Mouse (Mus musculus) embryonic facial prominence, embryonic 13.5 days (tissue): ENCODE measurements around the gene Pno1. TPM values are rescaled to one million over a fixed set of nuclear protein-coding genes. Genes with fewer than 3 reads are reported as not detected.

Experiments
- ATAC-seq: fragments of 200-750 bp; cut with Nextera tagmentation; 2 replicates; pipeline ENCODE4 v1.8.0; 2017; ENCODE audit warnings: low read depth; ENCODE audit not compliant: insufficient number of reproducible peaks, insufficient read depth, low FRiP score, low TSS enrichment
- H3K27ac ChIP-seq: fragments of 300-500 bp; sonication (generic); 2 replicates; pipeline ENCODE4 v1.5.1; 2015; ENCODE audit warnings: moderate library complexity, mild to moderate bottlenecking, inconsistent platforms
- H3K27me3 ChIP-seq: fragments of 300-500 bp; sonication (generic); 2 replicates; pipeline ENCODE4 v1.6.1; 2015; ENCODE audit warnings: mild to moderate bottlenecking, inconsistent platforms
- H3K36me3 ChIP-seq: fragments of 300-500 bp; sonication (generic); 2 replicates; pipeline ENCODE4 v1.6.1; 2015; ENCODE audit warnings: mild to moderate bottlenecking, inconsistent platforms
- H3K4me1 ChIP-seq: fragments of 300-500 bp; sonication (generic); 2 replicates; pipeline ENCODE4 v1.6.1; 2015; ENCODE audit warnings: inconsistent platforms
- H3K4me2 ChIP-seq: fragments of 300-500 bp; sonication (generic); 2 replicates; pipeline ENCODE4 v1.6.1; 2015; ENCODE audit warnings: moderate library complexity, mild to moderate bottlenecking, inconsistent platforms
- H3K4me3 ChIP-seq: fragments of 300-500 bp; sonication (generic); 2 replicates; pipeline ENCODE4 v1.5.1; 2015; ENCODE audit warnings: mild to moderate bottlenecking, inconsistent platforms
- H3K9ac ChIP-seq: fragments of 300-500 bp; sonication (generic); 2 replicates; pipeline ENCODE4 v1.6.1; 2015; ENCODE audit warnings: mild to moderate bottlenecking, inconsistent platforms
- H3K9me3 ChIP-seq: fragments of 300-500 bp; sonication (generic); 2 replicates; pipeline ENCODE4 v1.6.1; 2016; ENCODE audit warnings: inconsistent platforms
- WGBS: fragments of 180-500 bp; shearing (Covaris S2); methylation state at CpG from one replicate; pipeline ENCODE4 v1.1.7; 2015; ENCODE audit warnings: mixed read lengths; 5-methylcytosine and 5-hydroxymethylcytosine counted together
- polyA plus RNA-seq: library from polyadenylated mRNA; unstranded; fragments of >200 nt; fragmentation: Nextera tagmentation; extraction: Ambion mirVana; gene quantifications from 2 replicates; pipeline ENCODE4 v1.2.1, GENCODE M21; 2015

Gene Pno1
- polyA plus RNA-seq, 1 experiment from 2014 or later = 74.2 TPM

GRCm38 (mm10) chr11:17212141-17212495 is 750 bp upstream of the Pno1 start:
- Histone ChIP-seq H3K9me3 (no peaks in the 10 kb centered on the region), H3K36me3 (peaks cover 17% of the 10 kb centered on the region), H3K9ac (peak overlapping the region; percentile 81), H3K27ac (peak overlapping the region; percentile 78), H3K4me1 (peaks cover 18% of the 10 kb centered on the region), H3K27me3 (no peaks in the 10 kb centered on the region), H3K4me2 (peak overlapping the region; percentile 78), H3K4me3 (peak overlapping the region; percentile 72)
- ATAC-seq = no peak
- WGBS = 2% methylated on average over 10 of the region's 10 CpGs

DNA sequence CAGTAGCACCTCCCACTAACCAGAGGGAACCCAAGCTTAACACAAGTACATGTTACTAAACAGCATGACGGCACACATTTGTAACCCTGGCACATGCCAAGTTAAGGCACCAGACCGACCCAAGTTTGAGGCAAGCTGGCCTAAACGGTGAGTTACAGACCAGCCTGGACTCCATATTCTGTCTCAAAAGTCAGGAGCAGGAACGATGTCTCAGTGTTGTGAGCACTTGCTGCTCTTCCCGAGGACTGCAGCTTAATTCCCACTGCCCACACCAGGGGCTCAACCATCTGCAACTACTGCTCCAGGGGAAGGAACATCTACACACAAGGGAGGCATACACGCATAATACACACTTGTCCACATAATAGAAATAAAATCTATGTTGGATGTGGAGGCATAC is 8.9 kb downstream of the Pno1 start:
- Histone ChIP-seq H3K9ac (no peak overlapping the region), H3K27ac (no peak overlapping the region), H3K27me3 (no peaks in the 10 kb centered on the region), H3K4me2 (no peak overlapping the region), H3K9me3 (no peaks in the 10 kb centered on the region), H3K4me3 (no peak overlapping the region), H3K4me1 (no peaks in the 10 kb centered on the region), H3K36me3 (peaks cover 58% of the 10 kb centered on the region)
- no peak for ATAC-seq
- 86% methylated on average over 6 of the region's 6 CpGs for WGBS

- no peak overlapping the region for H3K4me3 ChIP-seq
- H3K4me1 ChIP-seq = no peaks in the 10 kb centered on the region
- 89% methylated on average over 4 of the region's 4 CpGs for WGBS
- ATAC-seq = no peak
- H3K4me2 ChIP-seq = no peak overlapping the region
- peaks cover 65% of the 10 kb centered on the region for H3K36me3 ChIP-seq
- no peaks in the 10 kb centered on the region for H3K9me3 ChIP-seq
- H3K27ac ChIP-seq = no peak overlapping the region
- no peaks in the 10 kb centered on the region for H3K27me3 ChIP-seq
- H3K9ac ChIP-seq = no peak overlapping the region
Measured at GRCm38 (mm10) chr11:17200936-17201335, 10.4 kb downstream of the Pno1 start.

DNA sequence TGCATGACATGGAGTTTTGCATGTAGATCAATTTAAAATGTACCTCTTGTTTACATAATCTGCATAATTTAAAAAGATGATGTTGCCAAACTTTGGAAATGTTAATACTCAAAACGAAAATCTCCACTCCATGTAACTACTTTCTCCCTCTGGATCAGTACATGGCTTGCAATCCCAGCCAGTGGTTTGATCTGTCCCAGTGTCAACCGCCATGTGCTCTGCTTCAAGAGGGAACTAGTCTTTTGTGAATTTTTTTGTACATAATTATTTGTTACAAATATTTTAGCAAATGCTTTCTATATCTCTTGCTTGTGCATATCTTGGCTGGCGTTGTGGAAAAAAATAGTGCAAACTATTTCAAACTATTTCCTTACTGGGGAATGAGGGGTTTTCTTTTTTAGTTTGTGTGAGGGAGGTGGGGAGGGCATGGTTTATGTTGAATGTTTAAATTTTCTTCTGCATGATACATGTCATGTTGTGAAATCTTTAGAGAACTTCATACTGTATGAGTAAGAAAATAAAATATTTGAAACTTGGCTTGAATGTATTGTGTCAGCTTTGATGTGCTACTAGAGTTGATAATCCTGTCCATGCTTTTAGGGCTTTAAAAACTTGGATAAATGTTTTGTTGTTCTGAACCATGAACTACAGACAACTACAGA is 11.4 kb downstream of the Pno1 start:
- H3K4me3 ChIP-seq = no peak overlapping the region
- WGBS = 95% methylated on average over 3 of the region's 3 CpGs
- H3K36me3 ChIP-seq = peaks cover 72% of the 10 kb centered on the region

GRCm38 (mm10) chr11:17199170-17199569 is 12.2 kb downstream of the Pno1 start:
- Histone ChIP-seq H3K9ac (no peak overlapping the region), H3K4me3 (no peak overlapping the region), H3K27ac (no peak overlapping the region), H3K9me3 (no peaks in the 10 kb centered on the region), H3K27me3 (no peaks in the 10 kb centered on the region), H3K36me3 (peaks cover 74% of the 10 kb centered on the region), H3K4me2 (no peak overlapping the region), H3K4me1 (no peaks in the 10 kb centered on the region)
- no peak for ATAC-seq
- WGBS = 92% methylated on average over 5 of the region's 5 CpGs

More for the DNA sequence above, 11.4 kb downstream of the Pno1 start:
- no peaks in the 10 kb centered on the region for H3K9me3 ChIP-seq
- no peak overlapping the region for H3K9ac ChIP-seq
- ATAC-seq = no peak
- no peak overlapping the region for H3K27ac ChIP-seq
- H3K4me1 ChIP-seq = no peaks in the 10 kb centered on the region
- H3K27me3 ChIP-seq = no peaks in the 10 kb centered on the region
- H3K4me2 ChIP-seq = no peak overlapping the region

DNA sequence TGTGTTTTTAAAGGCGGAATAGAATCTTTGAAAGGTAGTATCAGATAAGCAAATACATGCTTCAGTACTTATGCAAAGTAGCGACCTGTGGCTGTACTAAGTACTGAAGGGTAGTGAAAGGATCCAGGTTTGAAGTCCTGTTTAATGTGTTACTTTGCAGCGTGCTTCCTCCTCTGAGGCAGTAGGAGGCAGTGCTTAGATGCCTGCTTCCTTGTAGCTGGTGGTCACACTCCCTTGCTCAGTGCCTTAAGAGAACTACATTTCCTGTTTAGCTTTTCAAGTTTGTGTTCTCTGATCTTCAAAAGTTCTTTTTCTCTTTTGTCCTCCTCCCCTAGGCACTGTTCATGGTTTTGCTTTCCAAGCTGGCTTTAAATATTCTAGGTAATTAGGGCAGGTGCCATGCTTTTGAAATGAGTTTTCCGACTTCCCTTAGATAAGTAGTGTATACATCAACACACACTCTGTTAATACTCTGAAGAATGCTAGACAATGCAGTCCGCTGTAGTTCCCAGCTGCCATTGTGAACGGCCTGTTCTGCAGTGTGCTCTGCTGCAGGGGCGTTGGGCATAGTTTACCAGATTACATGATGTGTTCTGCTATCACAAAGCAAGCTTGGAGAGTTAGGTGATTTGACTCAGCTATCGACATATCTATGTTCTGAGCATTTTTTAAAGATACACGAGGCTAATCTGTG is 19.1 kb downstream of the Pno1 start:
- 75% methylated on average over 9 of the region's 9 CpGs for WGBS
- H3K9me3 ChIP-seq = no peaks in the 10 kb centered on the region
- no peak for ATAC-seq
- H3K4me1 ChIP-seq = no peaks in the 10 kb centered on the region
- H3K27ac ChIP-seq = no peak overlapping the region
- H3K4me2 ChIP-seq = no peak overlapping the region
- no peak overlapping the region for H3K4me3 ChIP-seq
- H3K27me3 ChIP-seq = no peaks in the 10 kb centered on the region
- H3K36me3 ChIP-seq = peaks cover 33% of the 10 kb centered on the region
- H3K9ac ChIP-seq = no peak overlapping the region

DNA sequence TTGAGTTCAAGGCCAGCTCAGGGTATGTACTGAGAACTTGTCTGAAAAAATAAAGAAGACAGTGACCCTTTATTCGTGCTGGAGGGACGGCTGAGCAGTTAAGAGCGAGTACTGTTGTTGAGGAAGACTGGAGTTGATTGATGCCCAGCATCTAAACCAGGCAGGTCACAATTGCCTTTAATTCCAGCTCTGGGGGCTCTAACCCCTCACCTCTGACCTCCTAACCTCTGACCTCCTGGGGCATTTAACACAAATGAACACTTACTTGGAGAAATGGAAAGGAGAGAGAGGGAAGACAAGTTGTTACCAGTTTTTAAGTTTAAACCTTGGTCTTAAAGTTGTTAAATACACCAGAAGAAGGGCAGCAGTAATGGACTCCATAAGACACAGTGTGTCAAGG is 22.6 kb downstream of the Pno1 start:
- Histone ChIP-seq H3K4me2 (no peak overlapping the region), H3K9me3 (no peaks in the 10 kb centered on the region), H3K27me3 (no peaks in the 10 kb centered on the region), H3K9ac (no peak overlapping the region), H3K4me1 (no peaks in the 10 kb centered on the region), H3K27ac (no peak overlapping the region), H3K36me3 (no peaks in the 10 kb centered on the region), H3K4me3 (no peak overlapping the region)
- no peak for ATAC-seq
- WGBS = 29% methylated on average over 3 of the region's 3 CpGs

DNA sequence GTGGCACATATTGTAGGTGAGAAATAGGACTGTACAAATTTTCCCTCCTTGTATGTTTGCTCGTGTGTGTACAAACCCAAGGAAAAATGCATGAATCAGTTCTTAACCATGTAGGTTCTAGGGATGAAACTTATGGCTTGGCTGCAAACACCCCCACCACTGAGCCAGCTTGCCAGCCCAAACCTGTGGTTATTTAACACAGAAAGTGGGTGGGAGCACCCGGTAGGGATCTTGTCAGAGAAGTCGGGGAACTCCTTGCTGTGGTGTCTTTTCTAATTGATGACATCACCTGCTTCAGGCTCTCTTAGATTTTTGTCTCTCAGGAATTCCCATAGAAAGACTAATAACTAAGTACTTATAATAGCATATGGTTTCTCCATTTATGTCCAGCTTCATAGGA is 23.7 kb downstream of the Pno1 start:
- Histone ChIP-seq H3K27ac (no peak overlapping the region), H3K4me3 (no peak overlapping the region), H3K4me1 (no peaks in the 10 kb centered on the region), H3K4me2 (no peak overlapping the region), H3K27me3 (no peaks in the 10 kb centered on the region), H3K9me3 (no peaks in the 10 kb centered on the region), H3K36me3 (peaks cover 5% of the 10 kb centered on the region; the same call in 1 of the 2 replicates), H3K9ac (no peak overlapping the region)
- no peak for ATAC-seq
- WGBS = 66% methylated on average over 3 of the region's 3 CpGs

- H3K4me2 ChIP-seq = no peak overlapping the region
- ATAC-seq = no peak
Measured at GRCm38 (mm10) chr11:17183165-17183564, 28.2 kb downstream of the Pno1 start.

GRCm38 (mm10) chr11:17181807-17182206 is 29.6 kb downstream of the Pno1 start, which contains the start of gene Wdr92:
Gene Wdr92, plus strand, starts transcription at chr11:17182107.
- Histone ChIP-seq H3K27me3 (no peaks in the 10 kb centered on the region), H3K9me3 (no peaks in the 10 kb centered on the region), H3K4me3 (no peak within 1 kb of the TSS), H3K4me2 (no peak within 1 kb of the TSS), H3K27ac (no peak within 1 kb of the TSS), H3K36me3 (peaks cover 5% of the 10 kb centered on the region; the same call in 1 of the 2 replicates), H3K4me1 (no peaks in the 10 kb centered on the region), H3K9ac (no peak within 1 kb of the TSS)
- ATAC-seq = no peak
- WGBS = 76% methylated on average over 3 of the region's 3 CpGs

More at GRCm38 (mm10) chr11:17183165-17183564, 28.2 kb downstream of the Pno1 start:
- 83% methylated on average over 2 of the region's 2 CpGs for WGBS
- no peak overlapping the region for H3K27ac ChIP-seq
- no peak overlapping the region for H3K4me3 ChIP-seq
- no peaks in the 10 kb centered on the region for H3K9me3 ChIP-seq
- H3K9ac ChIP-seq = no peak overlapping the region
- peaks cover 5% of the 10 kb centered on the region; the same call in 1 of the 2 replicates for H3K36me3 ChIP-seq
- H3K4me1 ChIP-seq = no peaks in the 10 kb centered on the region
- no peaks in the 10 kb centered on the region for H3K27me3 ChIP-seq

- peaks cover 5% of the 10 kb centered on the region; the same call in 1 of the 2 replicates for H3K36me3 ChIP-seq
- WGBS = 87% methylated on average over 3 of the region's 3 CpGs
Measured at GRCm38 (mm10) chr11:17180753-17181152, 30.6 kb downstream of the Pno1 start.

GRCm38 (mm10) chr11:17176638-17177037 is 34.7 kb downstream of the Pno1 start:
- no peak for ATAC-seq
- no peaks in the 10 kb centered on the region for H3K27me3 ChIP-seq
- H3K27ac ChIP-seq = no peak overlapping the region
- 97% methylated on average over 1 of the region's 1 CpGs for WGBS
- H3K4me1 ChIP-seq = no peaks in the 10 kb centered on the region
- no peak overlapping the region for H3K4me2 ChIP-seq
- no peak overlapping the region for H3K9ac ChIP-seq
- peaks cover 14% of the 10 kb centered on the region for H3K36me3 ChIP-seq
- no peak overlapping the region for H3K4me3 ChIP-seq
- 0 out of 2 replicates have a peak, but pooled peaks cover 5% of the 10 kb centered on the region for H3K9me3 ChIP-seq

More at GRCm38 (mm10) chr11:17180753-17181152, 30.6 kb downstream of the Pno1 start:
- Histone ChIP-seq H3K9me3 (no peaks in the 10 kb centered on the region), H3K27me3 (no peaks in the 10 kb centered on the region), H3K4me2 (no peak overlapping the region), H3K9ac (no peak overlapping the region), H3K4me1 (no peaks in the 10 kb centered on the region), H3K27ac (no peak overlapping the region), H3K4me3 (no peak overlapping the region)
- ATAC-seq = no peak
